Mouse (Mus musculus) megakaryocyte, embryonic 14.5 days (primary cell): ENCODE measurements around the gene Wnt1.

Experiments
- FLI1 ChIP-seq: IDR thresholded peaks from 2 replicates; pipeline ENCODE4 v1.6.1; 2012; ENCODE audit warnings: low read length, inconsistent platforms, mixed read lengths
- GATA1 ChIP-seq: IDR thresholded peaks from 3 replicates; pipeline ENCODE4 v1.6.1; 2012; ENCODE audit warnings: mixed read lengths, low read length, inconsistent platforms, borderline replicate concordance

DNA sequence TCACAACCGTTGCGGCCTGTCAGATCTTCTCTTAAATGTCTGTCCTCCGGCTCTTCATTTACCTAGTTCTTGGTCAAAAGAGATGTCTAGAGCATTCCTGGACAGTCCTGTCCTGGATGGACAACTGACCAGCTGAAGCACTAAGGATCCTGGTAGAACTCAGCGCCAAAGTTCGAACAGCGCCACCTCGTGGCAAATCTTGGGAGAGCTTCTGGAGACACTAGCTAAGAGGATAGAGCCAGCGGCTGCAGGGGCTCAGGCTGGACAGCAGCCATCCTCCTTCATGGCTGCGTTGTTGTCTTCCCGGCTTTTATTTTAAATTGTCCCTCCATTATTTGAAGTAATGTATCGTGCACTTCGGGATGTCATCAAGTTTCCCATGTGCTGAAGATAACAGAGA lies 9.7 kb downstream of the Wnt1 start:
- TF ChIP-seq GATA1 = no peak
- no peak for TF ChIP-seq FLI1
